Mouse (Mus musculus): ENCODE measurements around the gene Nsmf. TPM values are rescaled to one million over a fixed set of nuclear protein-coding genes. Genes with fewer than 3 reads are reported as not detected.
A peak's percentile ranks its signal among the peaks of the same experiment; 100 is the strongest.

Gene Nsmf
- polyA plus RNA-seq, 1 experiment from 2014 or later = 10.8 TPM

DNA sequence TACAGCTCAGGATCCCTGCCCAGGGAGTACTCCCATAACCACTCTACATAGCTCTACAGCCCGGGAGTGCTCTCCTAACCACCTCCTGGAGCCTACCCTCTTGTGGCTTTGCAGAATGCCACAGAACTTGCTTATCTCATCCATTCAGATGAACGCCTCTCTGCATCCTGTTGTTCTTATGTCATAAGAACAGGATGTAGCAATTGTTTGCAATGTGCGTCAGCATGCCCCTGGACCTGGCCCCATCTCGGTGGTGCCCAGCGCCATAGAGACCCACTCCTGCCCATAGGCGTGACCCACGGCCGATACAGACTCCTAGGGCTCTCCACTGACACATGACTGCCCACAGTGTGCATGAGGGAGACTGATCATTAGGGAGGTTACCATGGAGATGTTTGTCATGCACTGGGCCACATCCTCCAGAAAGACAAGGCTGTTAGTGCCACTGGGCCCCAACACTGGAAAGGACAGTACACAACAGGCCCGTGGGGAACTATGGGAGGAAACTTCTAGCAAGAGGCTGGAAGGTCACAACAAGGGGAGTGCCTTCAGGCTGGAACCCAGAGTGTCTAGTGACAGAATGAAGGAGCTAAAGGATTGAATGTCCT lies 57.1 kb downstream of the Nsmf start:
- H3K9ac ChIP-seq (ENCODE audit: low read depth, low read length) = no peak overlapping the region; the same call in 1 of the 2 replicates

More for the DNA sequence above, 57.1 kb downstream of the Nsmf start:
- H3K4me2 ChIP-seq (ENCODE audit: low read depth, low read length) = no peak overlapping the region; the same call in 1 of the 2 replicates
- H3K9me3 ChIP-seq (replicated peaks; ENCODE audit: control insufficient read depth, low read length) = no peaks in the 10 kb centered on the region
- no peaks in the 10 kb centered on the region for H3K36me3 ChIP-seq (ENCODE audit: control insufficient read depth, insufficient read depth)
- 12% methylated on average over 9 of the region's 9 CpGs for WGBS (ENCODE audit: insufficient replicate concordance)
- H3K4me1 ChIP-seq (ENCODE audit: control insufficient read depth, low read depth, low read length) = peaks cover 30% of the 10 kb centered on the region
- H3K4me3 ChIP-seq (ENCODE audit: low read depth, low read length) = no peak overlapping the region
- H3K27me3 ChIP-seq (ENCODE audit: control insufficient read depth, insufficient read depth, low read depth, low read length) = no peaks in the 10 kb centered on the region
- peak overlapping the region; percentile 65 for H3K27ac ChIP-seq (ENCODE audit: low read length)
- ATAC-seq (ENCODE audit: low read depth) = peak; percentile 71

Small RNAs within 50 kb of the gene (microRNA-seq; reads per million reads assigned to microRNA genes)
- gene Gm24328 (not detected), gene Mir7664 (not detected)

Other genes with a start within 250 kb of the Nsmf start
- 13.4 and 14.2 TPM in 2 replicates for gene Ehmt1, start 134.7 kb upstream of the Nsmf start, polyA plus RNA-seq (2015; fragmentation: Nextera tagmentation; extraction: Ambion mirVana)
- 16.0 and 16.1 TPM in 2 replicates for gene Arrdc1, start 119.1 kb upstream of the Nsmf start, polyA plus RNA-seq (2015; fragmentation: Nextera tagmentation; extraction: Ambion mirVana)
- 1.5 and 1.7 TPM in 2 replicates for gene Zmynd19, start 104.6 kb upstream of the Nsmf start, polyA plus RNA-seq (2015; fragmentation: Nextera tagmentation; extraction: Ambion mirVana)
- 7.2 TPM in 2 replicates for gene Dph7, start 92.0 kb upstream of the Nsmf start, polyA plus RNA-seq (2015; fragmentation: Nextera tagmentation; extraction: Ambion mirVana)
- 56.6 and 58.8 TPM in 2 replicates for gene Mrpl41, start 79.3 kb upstream of the Nsmf start, polyA plus RNA-seq (2015; fragmentation: Nextera tagmentation; extraction: Ambion mirVana)
- gene Pnpla7, start 78.3 kb upstream of the Nsmf start, polyA plus RNA-seq (2015; fragmentation: Nextera tagmentation; extraction: Ambion mirVana) = 12.9 and 13.7 TPM in 2 replicates
- gene Entpd8, start 25.9 kb downstream of the Nsmf start, polyA plus RNA-seq (2015; fragmentation: Nextera tagmentation; extraction: Ambion mirVana) = 5.3 and 8.0 TPM in 2 replicates
- gene Noxa1, start 40.8 kb downstream of the Nsmf start, polyA plus RNA-seq (2015; fragmentation: Nextera tagmentation; extraction: Ambion mirVana) = 0.82 and 0.85 TPM in 2 replicates
- gene Nrarp, start 126.4 kb downstream of the Nsmf start, polyA plus RNA-seq (2015; fragmentation: Nextera tagmentation; extraction: Ambion mirVana) = 1.1 and 1.3 TPM in 2 replicates
- 6.5 and 6.6 TPM in 2 replicates for gene Tor4a, start 142.5 kb downstream of the Nsmf start, polyA plus RNA-seq (2015; fragmentation: Nextera tagmentation; extraction: Ambion mirVana)
- 33.9 and 34.9 TPM in 2 replicates for gene Nelfb, start 157.1 kb downstream of the Nsmf start, polyA plus RNA-seq (2015; fragmentation: Nextera tagmentation; extraction: Ambion mirVana)
- not detected in 2 replicates for gene Stpg3, start 160.3 kb downstream of the Nsmf start, polyA plus RNA-seq (2015; fragmentation: Nextera tagmentation; extraction: Ambion mirVana)
- not detected in 2 replicates for gene Fam166a, start 164.4 kb downstream of the Nsmf start, polyA plus RNA-seq (2015; fragmentation: Nextera tagmentation; extraction: Ambion mirVana)
- gene Tubb4b, start 170.3 kb downstream of the Nsmf start, polyA plus RNA-seq (2015; fragmentation: Nextera tagmentation; extraction: Ambion mirVana) = 590 and 624 TPM in 2 replicates
- 0.08 TPM in 1 of 2 replicates, not detected in the other for gene Slc34a3, start 180.0 kb downstream of the Nsmf start, polyA plus RNA-seq (2015; fragmentation: Nextera tagmentation; extraction: Ambion mirVana)
- not detected in 2 replicates for gene Rnf224, start 182.4 kb downstream of the Nsmf start, polyA plus RNA-seq (2015; fragmentation: Nextera tagmentation; extraction: Ambion mirVana)
- 0.77 TPM in 1 of 2 replicates, not detected in the other for gene Rnf208, start 187.9 kb downstream of the Nsmf start, polyA plus RNA-seq (2015; fragmentation: Nextera tagmentation; extraction: Ambion mirVana)
- gene Cysrt1, start 188.1 kb downstream of the Nsmf start, polyA plus RNA-seq (2015; fragmentation: Nextera tagmentation; extraction: Ambion mirVana) = not detected in 2 replicates
- 1.4 and 1.8 TPM in 2 replicates for gene AL732309.1, start 192.5 kb downstream of the Nsmf start, polyA plus RNA-seq (2015; fragmentation: Nextera tagmentation; extraction: Ambion mirVana)
- gene Tmem203, start 201.1 kb downstream of the Nsmf start, polyA plus RNA-seq (2015; fragmentation: Nextera tagmentation; extraction: Ambion mirVana) = 10.9 and 12.0 TPM in 2 replicates
- 3.7 and 4.7 TPM in 2 replicates for gene Tprn, start 208.3 kb downstream of the Nsmf start, polyA plus RNA-seq (2015; fragmentation: Nextera tagmentation; extraction: Ambion mirVana)
- 94.7 and 111 TPM in 2 replicates for gene Ssna1, start 218.1 kb downstream of the Nsmf start, polyA plus RNA-seq (2015; fragmentation: Nextera tagmentation; extraction: Ambion mirVana)
- gene Anapc2, start 218.1 kb downstream of the Nsmf start, polyA plus RNA-seq (2015; fragmentation: Nextera tagmentation; extraction: Ambion mirVana) = 40.1 and 40.5 TPM in 2 replicates
- not detected in 2 replicates for gene Tmem210, start 233.8 kb downstream of the Nsmf start, polyA plus RNA-seq (2015; fragmentation: Nextera tagmentation; extraction: Ambion mirVana)
- gene Lrrc26, start 235.6 kb downstream of the Nsmf start, polyA plus RNA-seq (2015; fragmentation: Nextera tagmentation; extraction: Ambion mirVana) = not detected in 2 replicates

Measured in liver, embryonic 16.5 days (tissue).